Mouse (Mus musculus) erythroblast, embryonic 14.5 days (primary cell): ENCODE data around the gene Lap3.

Source experiments
- GATA1 ChIP-seq: IDR thresholded peaks from 2 replicates; pipeline ENCODE4 v1.6.1; 2012; ENCODE audit warnings: low read length, inconsistent platforms, mixed read lengths
- TAL1 ChIP-seq: IDR thresholded peaks from 3 replicates; pipeline ENCODE4 v1.6.1; 2012; ENCODE audit warnings: low read length, inconsistent platforms, mixed read lengths

DNA sequence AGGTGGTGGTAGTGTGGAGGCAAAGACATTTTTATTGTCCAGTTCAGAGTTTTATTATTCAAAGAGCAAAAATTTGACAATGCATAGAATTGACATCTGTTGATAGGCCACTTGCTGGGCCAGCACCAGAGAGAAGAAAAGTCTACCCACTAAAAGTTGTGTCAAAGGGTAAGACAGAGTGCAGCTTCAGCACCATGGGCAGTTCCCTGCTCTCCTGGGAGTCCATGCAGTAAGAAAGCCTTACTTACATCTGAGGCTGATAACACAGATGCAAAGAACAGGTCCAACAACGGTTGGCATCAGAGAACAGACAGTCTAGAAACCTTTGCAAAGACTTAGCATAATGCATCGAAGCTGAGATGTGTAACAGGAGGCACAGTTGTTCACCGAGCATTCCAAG, 36.5 kb downstream of the Lap3 start:
- TF ChIP-seq GATA1 (no peak), TAL1 (no peak)
